Mouse (Mus musculus): ENCODE data around the gene Hmg20a.

DNA sequence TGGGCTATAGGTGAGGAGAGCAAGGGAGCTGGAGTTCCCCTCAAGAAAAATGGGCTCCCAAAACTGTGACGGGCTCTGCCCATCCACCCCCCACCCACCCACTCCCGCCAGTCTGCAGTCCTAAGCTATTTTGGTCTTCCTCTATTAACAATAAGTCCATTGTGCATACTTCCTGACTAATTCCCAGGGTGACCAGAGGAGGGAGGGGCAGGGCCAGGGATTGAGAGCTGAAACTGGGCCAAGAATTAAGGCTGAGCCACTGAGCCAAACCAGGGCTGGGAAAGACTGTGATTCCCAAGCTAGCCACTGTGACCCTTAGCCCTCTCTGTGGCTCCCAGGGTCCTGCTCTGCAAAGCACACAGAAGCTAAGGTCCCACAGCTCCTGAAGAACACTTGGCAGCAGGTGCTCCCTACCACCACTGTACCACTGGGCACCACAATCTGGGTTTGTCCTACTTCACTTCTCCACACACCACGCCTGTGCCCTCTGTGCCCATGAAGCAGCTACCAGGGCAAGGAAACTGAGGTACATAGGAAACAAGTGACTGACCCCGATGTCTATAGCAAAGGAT, 98.4 kb downstream of the Hmg20a start:
- TF ChIP-seq CTCF (IDR thresholded peaks at IDR 0.05; ENCODE audit: borderline replicate concordance, control insufficient read depth, extremely low read depth, insufficient read depth, low read length, poor library complexity) (no peak), POLR2A (IDR thresholded peaks at IDR 0.05; ENCODE audit: control insufficient read depth, extremely low read depth, insufficient read depth, low read length, poor library complexity) (no peak)

Measured in thymus, adult 2 months (tissue).